Mouse (Mus musculus) bone marrow, adult 2 months (tissue): ENCODE data around the gene Klhdc8a.

Source experiments
- CTCF ChIP-seq: fragments of 200-500 bp; IDR thresholded peaks from 2 replicates; pipeline ENCODE4 v1.5.1; 2011; ENCODE audit warnings: low read length, control low read depth; ENCODE audit not compliant: control insufficient read depth, insufficient read depth
- POLR2A ChIP-seq: fragments of 200-500 bp; IDR thresholded peaks from 2 replicates; pipeline ENCODE4 v1.6.1; 2011; ENCODE audit warnings: low read depth, mild to moderate bottlenecking, control low read depth, low read length, borderline replicate concordance; ENCODE audit not compliant: control insufficient read depth

GRCm38 (mm10) chr1:132306160-132306559 is 7.7 kb downstream of the Klhdc8a start:
- TF ChIP-seq CTCF (peak; percentile 89), POLR2A (no peak)
